Mouse (Mus musculus): ENCODE results near the gene Il15ra. TPM values are rescaled to one million over a fixed set of nuclear protein-coding genes. Genes with fewer than 3 reads are reported as not detected.

Il15ra gene
- total and polyA plus RNA-seq, 3 experiments, result 12.6 to 16.6 (median 14.4) TPM

GRCm38 (mm10) chr2:11662907-11663230 lies 42.2 kb upstream of the Il15ra start:
- TF ChIP-seq KAT2A (IDR thresholded peaks at IDR 0.05; ENCODE audit: insufficient replicate concordance, low read length), result no peak
- no peak for TF ChIP-seq POLR2A (IDR thresholded peaks at IDR 0.05; ENCODE audit: low read depth, low read length)
- TF ChIP-seq UBTF (IDR thresholded peaks at IDR 0.05; ENCODE audit: low read depth, low read length), result no peak
- TF ChIP-seq MAX (IDR thresholded peaks at IDR 0.05; ENCODE audit: low read length), result no peak
- TF ChIP-seq ZNF384 (IDR thresholded peaks at IDR 0.05; ENCODE audit: low read depth, low read length), result no peak
- no peak for TF ChIP-seq ZC3H11A (IDR thresholded peaks at IDR 0.05; ENCODE audit: low read depth, low read length)
- TF ChIP-seq JUN (IDR thresholded peaks at IDR 0.05; ENCODE audit: insufficient read depth, low read depth, low read length), result no peak
- TF ChIP-seq RCOR1 (conservative IDR thresholded peaks at IDR 0.05; ENCODE audit: low read depth, low read length), result no peak
- TF ChIP-seq CHD1 (IDR thresholded peaks at IDR 0.05; ENCODE audit: low read depth, low read length), result no peak
- no peak for TF ChIP-seq PAX5 (IDR thresholded peaks at IDR 0.05; ENCODE audit: low read length)
- TF ChIP-seq TCF12 (IDR thresholded peaks at IDR 0.05; ENCODE audit: low read depth, low read length), result 0 out of 2 replicates have a peak, but pooled peaks have one; percentile 23
- no peak for TF ChIP-seq CTCF (conservative IDR thresholded peaks at IDR 0.05 in 1 of 2, IDR thresholded peaks at IDR 0.05 in 1 of 2; ENCODE audit: low read depth in 2 of 2, low read length in 2 of 2)
- TF ChIP-seq ELF1 (IDR thresholded peaks at IDR 0.05; ENCODE audit: low read depth, low read length), result no peak
- TF ChIP-seq USF1 (IDR thresholded peaks at IDR 0.05; ENCODE audit: low read depth, low read length), result no peak
- TF ChIP-seq USF2 (conservative IDR thresholded peaks at IDR 0.05; ENCODE audit: low read depth, low read length), result no peak
- 0 out of 2 replicates have a peak, but pooled peaks have one; percentile 7 for TF ChIP-seq MAFK (IDR thresholded peaks at IDR 0.05; ENCODE audit: insufficient replicate concordance, low read length)
- no peak for TF ChIP-seq RAD21 (IDR thresholded peaks at IDR 0.05; ENCODE audit: low read depth, low read length)
- TF ChIP-seq SIN3A (IDR thresholded peaks at IDR 0.05; ENCODE audit: low read length), result peak; percentile 34
- no peak for TF ChIP-seq MAZ (IDR thresholded peaks at IDR 0.05; ENCODE audit: low read depth, low read length)
- TF ChIP-seq EP300 (IDR thresholded peaks at IDR 0.05; ENCODE audit: low read length), result no peak
- no peaks in the 10 kb centered on the region for H3K9me3 ChIP-seq (replicated peaks; ENCODE audit: low read length)
- peak overlapping the region; percentile 41 for H3K9ac ChIP-seq (ENCODE audit: insufficient read depth, low read depth)
- dilution Hi-C loops (cut with MboI; ENCODE audit: extremely low pct_ligation_motif_present, extremely low pct_unique_long_range_greater_than_20kb, low sequenced_read_pairs) (no loop called here), in situ Hi-C loops (cut with MboI; ENCODE audit: low pct_ligation_motif_present, low pct_unique_long_range_greater_than_20kb, low sequenced_read_pairs) (no loop called here)
- H3K4me1 ChIP-seq (ENCODE audit: control insufficient read depth in 1 of 2, insufficient read depth in 2 of 2), result peaks cover 27 to 61% of the 10 kb centered on the region in 2 experiments
- no peaks in the 10 kb centered on the region for H3K27me3 ChIP-seq (replicated peaks)
- peak overlapping the region; percentile 80 for H3K4me2 ChIP-seq (ENCODE audit: insufficient read depth, low read depth, poor library complexity, severe bottlenecking)
- H3K36me3 ChIP-seq (replicated peaks in 1 of 2; ENCODE audit: control insufficient read depth in 1 of 2, insufficient read depth in 1 of 2, low read length in 1 of 2), result peaks cover 0 to 2% of the 10 kb centered on the region in 2 experiments
- peaks cover 5% of the 10 kb centered on the region for H3K79me2 ChIP-seq (replicated peaks; ENCODE audit: control insufficient read depth, extremely low read depth, insufficient read depth, poor library complexity, severe bottlenecking)
- peak; percentile 40 for DNase-seq (ENCODE audit: extremely low read depth)
- peak overlapping the region; percentile 87 for H3K27ac ChIP-seq (ENCODE audit: insufficient read depth, low read depth)
- H3K4me3 ChIP-seq (replicated peaks in 1 of 3; ENCODE audit: low read depth in 2 of 3, low read length in 2 of 3, poor library complexity in 1 of 3), result peak overlapping the region in 2 of 3 experiments; percentile 32 to 39

DNA sequence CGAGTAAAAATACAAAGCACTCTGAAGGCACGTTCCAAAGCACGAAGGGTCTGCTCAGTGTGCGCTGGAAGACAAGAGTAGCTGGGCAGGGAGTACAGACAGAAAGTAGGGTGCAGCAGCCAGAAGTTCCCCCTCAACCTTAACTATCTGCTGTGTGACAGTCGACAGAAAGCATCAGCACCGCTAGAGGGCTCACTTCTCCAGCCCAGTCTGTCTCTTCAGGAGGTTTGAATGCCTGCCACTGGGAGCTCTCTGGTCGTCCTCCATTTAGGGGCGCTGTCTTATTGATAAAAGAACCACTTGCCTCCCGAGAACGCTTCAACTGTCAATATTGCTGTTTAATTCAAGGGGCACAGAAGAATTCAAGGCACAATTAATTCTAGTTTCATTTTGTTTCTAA lies 41.1 kb upstream of the Il15ra start:
- Histone ChIP-seq H3K27me3 (replicated peaks) (no peaks in the 10 kb centered on the region), H3K9ac (ENCODE audit: insufficient read depth, low read depth) (peak overlapping the region; percentile 41), H3K4me1 (ENCODE audit: control insufficient read depth in 1 of 2, insufficient read depth in 2 of 2) (peaks cover 19 to 52% of the 10 kb centered on the region in 2 experiments), H3K4me2 (ENCODE audit: insufficient read depth, low read depth, poor library complexity, severe bottlenecking) (peak overlapping the region; percentile 80), H3K36me3 (replicated peaks in 1 of 2; ENCODE audit: control insufficient read depth in 1 of 2, insufficient read depth in 1 of 2, low read length in 1 of 2) (no peaks in the 10 kb centered on the region), H3K4me3 (replicated peaks in 1 of 3; ENCODE audit: low read depth in 2 of 3, low read length in 2 of 3, poor library complexity in 1 of 3) (peak overlapping the region; percentile 49 to 53 (median 51)), H3K79me2 (replicated peaks; ENCODE audit: control insufficient read depth, extremely low read depth, insufficient read depth, poor library complexity, severe bottlenecking) (peaks cover 3% of the 10 kb centered on the region), H3K27ac (ENCODE audit: insufficient read depth, low read depth) (peak overlapping the region; percentile 87; the same call in 1 of the 2 replicates), H3K9me3 (replicated peaks; ENCODE audit: low read length) (no peaks in the 10 kb centered on the region)
- dilution Hi-C loops (cut with MboI; ENCODE audit: extremely low pct_ligation_motif_present, extremely low pct_unique_long_range_greater_than_20kb, low sequenced_read_pairs) (no loop called here), in situ Hi-C loops (cut with MboI; ENCODE audit: low pct_ligation_motif_present, low pct_unique_long_range_greater_than_20kb, low sequenced_read_pairs) (no loop called here)
- peak; percentile 92 for DNase-seq (ENCODE audit: extremely low read depth)
- TF ChIP-seq NRF1 (IDR thresholded peaks at IDR 0.05; ENCODE audit: low read depth, low read length) (no peak), PAX5 (IDR thresholded peaks at IDR 0.05; ENCODE audit: low read length) (no peak), BHLHE40 (IDR thresholded peaks at IDR 0.05; ENCODE audit: low read depth, low read length) (0 out of 2 replicates have a peak, but pooled peaks have one; percentile 7), MYC (IDR thresholded peaks at IDR 0.05; ENCODE audit: low read depth, low read length) (peak; percentile 40; the same call in 1 of the 2 replicates), CTCF (conservative IDR thresholded peaks at IDR 0.05 in 1 of 2, IDR thresholded peaks at IDR 0.05 in 1 of 2; ENCODE audit: low read depth in 2 of 2, low read length in 2 of 2) (peak; percentile 60 to 99), MAZ (IDR thresholded peaks at IDR 0.05; ENCODE audit: low read depth, low read length) (no peak), JUN (IDR thresholded peaks at IDR 0.05; ENCODE audit: insufficient read depth, low read depth, low read length) (no peak), MAX (IDR thresholded peaks at IDR 0.05; ENCODE audit: low read length) (no peak), SIN3A (IDR thresholded peaks at IDR 0.05; ENCODE audit: low read length) (peak; percentile 57), MEF2A (IDR thresholded peaks at IDR 0.05; ENCODE audit: borderline replicate concordance, low read depth, low read length) (no peak), E2F4 (IDR thresholded peaks at IDR 0.05; ENCODE audit: insufficient replicate concordance, low read depth, low read length) (no peak), USF1 (IDR thresholded peaks at IDR 0.05; ENCODE audit: low read depth, low read length) (no peak), HCFC1 (IDR thresholded peaks at IDR 0.05; ENCODE audit: low read depth, low read length) (peak; percentile 48), USF2 (conservative IDR thresholded peaks at IDR 0.05; ENCODE audit: low read depth, low read length) (no peak), UBTF (IDR thresholded peaks at IDR 0.05; ENCODE audit: low read depth, low read length) (0 out of 2 replicates have a peak, but pooled peaks have one; percentile 45), POLR2A (IDR thresholded peaks at IDR 0.05; ENCODE audit: low read depth, low read length) (peak; percentile 25; the same call in 1 of the 2 replicates), RCOR1 (conservative IDR thresholded peaks at IDR 0.05; ENCODE audit: low read depth, low read length) (no peak), EP300 (IDR thresholded peaks at IDR 0.05; ENCODE audit: low read length) (no peak), JUND (conservative IDR thresholded peaks at IDR 0.05; ENCODE audit: low read depth, low read length) (no peak; the same call in 1 of the 2 replicates), ZC3H11A (IDR thresholded peaks at IDR 0.05; ENCODE audit: low read depth, low read length) (peak; percentile 14; the same call in 1 of the 2 replicates), MAFK (IDR thresholded peaks at IDR 0.05; ENCODE audit: insufficient replicate concordance, low read length) (no peak), GABPA (IDR thresholded peaks at IDR 0.05; ENCODE audit: insufficient replicate concordance, low read depth, low read length) (no peak), MXI1 (IDR thresholded peaks at IDR 0.05; ENCODE audit: low read depth, low read length) (no peak)

All from CH12.LX (cell line).